Mouse (Mus musculus) megakaryocyte progenitor cell, adult 5-6 weeks (primary cell): ENCODE measurements around the gene Sh2d3c. TPM values are rescaled to one million over a fixed set of nuclear protein-coding genes. Genes with fewer than 3 reads are reported as not detected.
A peak's percentile ranks its signal among the peaks of the same experiment; 100 is the strongest.

Experiments used
- ATAC-seq: replicated peaks from 2 replicates; pipeline ENCODE4 v1.8.0; 2016; ENCODE audit warnings: mild to moderate bottlenecking, moderate TSS enrichment, inconsistent platforms; ENCODE audit not compliant: poor library complexity
- total RNA-seq, 2 experiments: library from RNA; stranded (forward) in 1 of 2; stranded (reverse) in 1 of 2; fragments of 157-497, 149-512 nt in 1 of 2; fragments of 200-1000 nt in 1 of 2; gene quantifications; 2 replicates each; pipeline versions ENCODE4 v1.2.3 to v1.2.4; 2015 to 2017

Gene Sh2d3c
- total RNA-seq, 2 experiments from 2014 or later: 10.7 to 18.2 TPM

DNA sequence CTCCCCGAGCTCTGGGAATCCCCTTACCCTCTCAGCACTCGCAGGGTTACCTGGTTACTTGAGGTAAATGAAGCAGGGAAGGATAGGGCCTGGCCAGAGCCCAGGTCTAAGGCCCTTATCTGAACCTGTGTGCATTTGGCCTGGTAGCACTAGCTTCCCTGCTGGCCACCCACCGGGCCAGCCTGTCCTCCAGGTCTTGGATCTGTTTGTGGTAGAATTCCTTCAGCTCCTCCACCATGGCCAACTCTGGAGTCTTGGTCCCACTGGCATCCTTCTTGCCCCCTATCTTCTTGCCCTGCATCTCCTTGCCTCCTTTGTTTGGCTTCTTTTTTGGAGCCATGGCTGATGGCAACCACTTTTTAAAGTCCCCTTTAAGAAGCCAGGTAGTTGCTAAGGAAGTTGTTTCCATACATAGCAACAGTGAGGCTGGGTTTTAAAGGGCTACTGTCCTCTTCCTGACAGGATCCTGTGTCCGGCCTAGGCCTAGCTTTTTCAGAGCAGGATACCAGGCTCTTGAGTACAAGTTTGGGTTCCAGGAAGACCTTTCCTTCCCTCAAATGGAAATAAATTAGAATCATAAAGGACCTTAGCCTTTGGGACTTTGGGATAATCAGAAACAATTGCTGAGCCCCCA, 63.3 kb downstream of the Sh2d3c start, which contains the start of gene Cfap157:
Gene Cfap157, minus strand, starts transcription at position 381 of the 634 bp plus-strand sequence.
- ATAC-seq: no peak

DNA sequence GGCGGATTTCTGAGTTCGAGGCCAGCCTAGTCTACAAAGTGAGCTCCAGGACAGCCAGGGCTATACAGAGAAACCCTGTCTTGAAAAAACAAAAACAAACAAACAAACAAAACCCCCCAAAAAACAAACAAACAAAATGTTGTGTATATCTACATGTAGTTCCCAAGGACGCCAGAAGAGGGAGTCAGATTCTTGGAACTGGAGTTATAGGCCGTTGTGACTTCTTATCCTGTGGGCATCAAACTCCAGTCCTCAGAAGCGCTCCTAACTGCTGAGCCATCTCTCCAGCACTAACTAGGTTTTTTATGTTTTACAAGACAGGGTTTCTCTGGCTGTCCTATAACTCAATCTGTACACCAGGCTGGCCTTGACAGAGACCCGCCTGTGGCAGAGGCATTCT, 66.3 kb downstream of the Sh2d3c start:
- ATAC-seq: peak; percentile 48; the same call in 1 of the 2 replicates

DNA sequence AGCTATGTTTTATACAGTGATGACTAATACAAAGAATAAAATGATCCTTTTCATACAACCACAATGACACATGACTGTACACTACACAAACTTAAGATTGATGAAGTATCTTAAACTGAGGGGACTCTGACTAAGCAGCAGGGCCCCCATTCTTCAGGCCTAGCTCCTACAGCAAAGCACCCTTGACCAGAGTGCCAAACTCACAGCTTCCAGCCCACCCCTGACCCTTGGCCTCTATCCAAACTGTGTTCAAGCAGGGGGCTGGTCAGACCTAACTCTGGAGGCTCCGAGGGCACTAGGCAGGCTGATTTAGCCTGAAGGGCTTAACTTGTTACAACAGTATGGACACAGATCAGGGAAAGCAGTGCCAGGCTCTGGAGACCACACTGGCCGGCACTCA, 67.7 kb downstream of the Sh2d3c start:
- ATAC-seq: no peak

DNA sequence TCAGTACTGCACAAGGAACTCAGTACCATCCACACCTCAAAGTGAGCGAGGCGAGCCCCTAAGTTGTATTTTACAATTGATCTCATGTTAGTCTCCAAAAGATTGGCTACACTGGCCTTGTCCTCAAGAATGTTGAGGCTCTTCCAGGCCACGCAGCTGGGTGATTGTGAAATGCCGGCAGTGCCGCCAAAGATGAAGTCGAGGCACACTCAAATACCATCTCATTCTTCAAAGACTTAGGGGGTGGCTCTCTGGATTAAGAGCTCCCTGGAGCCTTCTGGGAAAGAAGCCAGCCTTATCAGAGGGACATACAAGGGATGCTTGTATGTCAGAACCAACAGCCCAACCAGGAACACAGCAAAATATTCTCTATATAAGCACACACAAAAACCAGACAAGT, 70.4 kb downstream of the Sh2d3c start:
- ATAC-seq: no peak

DNA sequence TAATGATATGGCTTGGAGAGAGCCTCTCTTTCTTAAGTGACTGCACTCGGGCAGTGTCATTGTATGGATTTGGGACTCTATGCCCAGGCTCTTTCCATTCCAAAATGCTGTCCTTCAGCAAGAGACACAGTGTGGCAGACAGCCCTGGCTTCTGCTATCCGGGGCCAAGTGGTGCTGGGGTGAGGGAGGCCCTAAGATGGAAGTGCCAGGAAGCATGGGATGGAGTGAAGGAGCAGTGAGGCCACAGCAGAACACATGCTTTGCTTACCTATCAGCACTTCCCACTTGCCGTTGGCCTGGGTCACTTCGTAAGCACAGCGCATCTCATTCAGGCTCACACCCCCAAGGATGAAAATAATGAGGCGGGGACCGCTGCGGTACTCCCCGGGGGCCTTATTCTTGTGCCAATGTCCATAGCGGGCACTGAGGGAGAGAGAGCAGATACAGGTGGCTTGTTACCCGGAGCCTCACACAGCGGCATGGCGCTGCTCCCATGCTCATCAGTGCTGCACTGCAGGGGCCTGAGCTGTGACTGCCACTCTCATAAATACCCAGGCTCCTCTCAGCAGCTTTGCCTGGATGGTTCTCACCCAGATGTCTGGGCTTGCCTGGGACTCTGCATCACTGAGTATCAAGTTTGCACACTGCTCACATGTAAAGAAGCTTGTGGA, 75.0 kb downstream of the Sh2d3c start:
- ATAC-seq: no peak

DNA sequence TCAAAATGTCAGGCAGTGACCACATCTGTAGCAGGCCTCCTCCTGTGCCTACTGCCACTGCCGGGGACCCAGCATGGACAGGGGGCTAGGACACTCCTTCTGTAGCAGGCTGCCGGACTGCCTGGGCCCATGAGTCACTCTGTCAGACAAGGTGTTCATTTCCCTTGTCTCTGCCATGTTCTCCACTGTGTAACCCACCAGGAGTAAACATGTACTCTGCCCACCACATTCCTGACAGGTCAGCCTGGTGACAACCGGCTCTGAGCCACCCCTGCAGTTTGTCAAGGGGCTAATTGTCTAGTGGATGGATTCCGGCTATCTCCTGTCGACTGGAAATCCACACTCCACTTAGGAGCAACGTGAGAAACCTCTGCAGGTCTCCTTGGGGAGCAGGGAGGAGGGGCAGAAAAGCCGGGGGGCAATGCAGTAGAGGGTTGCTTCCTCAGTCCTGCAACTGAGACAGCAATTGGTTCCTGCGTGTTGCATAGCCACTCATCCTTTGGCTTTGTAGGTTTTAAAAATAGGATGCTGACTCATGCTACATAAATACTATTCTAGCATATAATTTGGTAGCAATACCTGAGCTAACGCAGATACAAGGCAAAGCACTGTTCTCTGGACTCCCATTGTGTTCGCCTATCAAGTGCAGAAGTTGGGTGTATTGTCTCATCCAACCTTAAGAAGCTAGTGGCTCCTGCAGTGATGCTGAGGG, 77.6 kb downstream of the Sh2d3c start:
- no peak for ATAC-seq

Other genes starting within 250 kb of the Sh2d3c start
- 1.9 and 2.9 TPM in 2 replicates for gene Fam102a, start 185.7 kb upstream of the Sh2d3c start, total RNA-seq (2015)
- gene Fam102a, start 185.7 kb upstream of the Sh2d3c start, total RNA-seq (2017): 1.9 and 2.2 TPM in 2 replicates
- gene Dpm2, start 150.2 kb upstream of the Sh2d3c start, total RNA-seq (2015): 76.6 and 87.2 TPM in 2 replicates
- gene Dpm2, start 150.2 kb upstream of the Sh2d3c start, total RNA-seq (2017): 26.5 and 32.3 TPM in 2 replicates
- gene Pip5kl1, start 146.3 kb upstream of the Sh2d3c start, total RNA-seq (2015): not detected in 2 replicates
- gene Pip5kl1, start 146.3 kb upstream of the Sh2d3c start, total RNA-seq (2017): not detected in 2 replicates
- not detected in 2 replicates for gene 9430097D07Rik, start 145.4 kb upstream of the Sh2d3c start, total RNA-seq (2015)
- not detected in 2 replicates for gene 9430097D07Rik, start 145.4 kb upstream of the Sh2d3c start, total RNA-seq (2017)
- gene St6galnac4, start 134.0 kb upstream of the Sh2d3c start, total RNA-seq (2015): 26.2 and 33.1 TPM in 2 replicates
- 38.7 and 40.4 TPM in 2 replicates for gene St6galnac4, start 134.0 kb upstream of the Sh2d3c start, total RNA-seq (2017)
- 7.9 and 9.4 TPM in 2 replicates for gene St6galnac6, start 121.3 kb upstream of the Sh2d3c start, total RNA-seq (2015)
- gene St6galnac6, start 121.3 kb upstream of the Sh2d3c start, total RNA-seq (2017): 19.0 and 24.4 TPM in 2 replicates
- 0.12 and 1.8 TPM in 2 replicates for gene Ak1, start 99.3 kb upstream of the Sh2d3c start, total RNA-seq (2015)
- 0.12 and 0.14 TPM in 2 replicates for gene Ak1, start 99.3 kb upstream of the Sh2d3c start, total RNA-seq (2017)
- gene Eng, start 74.5 kb upstream of the Sh2d3c start, total RNA-seq (2015): 14.7 and 15.5 TPM in 2 replicates
- 6.9 and 8.5 TPM in 2 replicates for gene Eng, start 74.5 kb upstream of the Sh2d3c start, total RNA-seq (2017)
- gene Fpgs, start 16.9 kb upstream of the Sh2d3c start, total RNA-seq (2015): 18.0 and 19.1 TPM in 2 replicates
- gene Fpgs, start 16.9 kb upstream of the Sh2d3c start, total RNA-seq (2017): 20.7 and 27.4 TPM in 2 replicates
- gene Cdk9, start 8.0 kb upstream of the Sh2d3c start, total RNA-seq (2015): 63.4 and 79.2 TPM in 2 replicates
- gene Cdk9, start 8.0 kb upstream of the Sh2d3c start, total RNA-seq (2017): 39.3 and 42.5 TPM in 2 replicates
- not detected in 2 replicates for gene 6330409D20Rik, start 20.0 kb downstream of the Sh2d3c start, total RNA-seq (2015)
- not detected in 2 replicates for gene 6330409D20Rik, start 20.0 kb downstream of the Sh2d3c start, total RNA-seq (2017)
- 25.1 and 26.7 TPM in 2 replicates for gene Tor2a, start 36.2 kb downstream of the Sh2d3c start, total RNA-seq (2015)
- gene Tor2a, start 36.2 kb downstream of the Sh2d3c start, total RNA-seq (2017): 16.2 and 24.5 TPM in 2 replicates
- gene Ttc16, start 54.6 kb downstream of the Sh2d3c start, total RNA-seq (2015): 0.12 TPM in 1 of 2 replicates, not detected in the other
- 0.41 TPM in 1 of 2 replicates, not detected in the other for gene Ttc16, start 54.6 kb downstream of the Sh2d3c start, total RNA-seq (2017)
- gene Ptrh1, start 54.7 kb downstream of the Sh2d3c start, total RNA-seq (2015): 2.7 and 2.9 TPM in 2 replicates
- 1.4 TPM in 2 replicates for gene Ptrh1, start 54.7 kb downstream of the Sh2d3c start, total RNA-seq (2017)
- gene Cfap157, start 63.4 kb downstream of the Sh2d3c start, total RNA-seq (2015): not detected in 2 replicates
- gene Cfap157, start 63.4 kb downstream of the Sh2d3c start, total RNA-seq (2017): not detected in 2 replicates
- gene Stxbp1, start 126.2 kb downstream of the Sh2d3c start, total RNA-seq (2015): 2.9 and 4.7 TPM in 2 replicates
- gene Stxbp1, start 126.2 kb downstream of the Sh2d3c start, total RNA-seq (2017): 1.6 and 3.7 TPM in 2 replicates
- gene Fam129b, start 155.1 kb downstream of the Sh2d3c start, total RNA-seq (2015): 3.3 and 3.5 TPM in 2 replicates
- gene Fam129b, start 155.1 kb downstream of the Sh2d3c start, total RNA-seq (2017): 6.5 and 6.8 TPM in 2 replicates
- 2,719 and 2,750 TPM in 2 replicates for gene Rpl12, start 240.5 kb downstream of the Sh2d3c start, total RNA-seq (2015)
- 2,545 and 2,724 TPM in 2 replicates for gene Rpl12, start 240.5 kb downstream of the Sh2d3c start, total RNA-seq (2017)
- gene Lrsam1, start 240.6 kb downstream of the Sh2d3c start, total RNA-seq (2015): 2.9 and 3.0 TPM in 2 replicates
- gene Lrsam1, start 240.6 kb downstream of the Sh2d3c start, total RNA-seq (2017): 3.5 and 3.7 TPM in 2 replicates